Mouse (Mus musculus): Measurements from ENCODE around the gene Sult2b1. TPM values are rescaled to one million over a fixed set of nuclear protein-coding genes. Genes with fewer than 3 reads are reported as not detected.

Sult2b1 gene
- polyA plus RNA-seq, 1 experiment, result 210 TPM

DNA sequence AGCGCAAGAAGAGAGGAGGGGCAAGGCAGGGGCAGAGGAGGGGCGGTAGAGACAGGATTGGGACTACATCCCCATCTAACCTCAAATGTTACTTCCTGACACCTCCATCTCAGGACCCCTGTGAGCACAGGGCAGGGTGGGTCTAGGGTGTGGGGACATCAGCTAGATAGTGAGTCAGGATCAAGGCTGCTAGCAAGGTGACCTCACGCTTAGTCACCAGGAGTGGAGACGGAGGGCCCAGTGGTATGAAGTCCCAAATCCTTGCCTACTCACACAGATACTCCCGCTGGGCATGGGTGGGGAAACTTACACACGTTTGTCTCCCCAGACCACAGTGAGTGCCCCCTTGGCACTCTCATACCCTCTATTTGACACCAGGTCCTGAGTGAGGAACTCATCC lies 18.1 kb upstream of the Sult2b1 start:
- WGBS, result 85% methylated on average over 6 of the region's 6 CpGs
- DNase-seq (ENCODE audit: low read depth, low spot score), result no peak

DNA sequence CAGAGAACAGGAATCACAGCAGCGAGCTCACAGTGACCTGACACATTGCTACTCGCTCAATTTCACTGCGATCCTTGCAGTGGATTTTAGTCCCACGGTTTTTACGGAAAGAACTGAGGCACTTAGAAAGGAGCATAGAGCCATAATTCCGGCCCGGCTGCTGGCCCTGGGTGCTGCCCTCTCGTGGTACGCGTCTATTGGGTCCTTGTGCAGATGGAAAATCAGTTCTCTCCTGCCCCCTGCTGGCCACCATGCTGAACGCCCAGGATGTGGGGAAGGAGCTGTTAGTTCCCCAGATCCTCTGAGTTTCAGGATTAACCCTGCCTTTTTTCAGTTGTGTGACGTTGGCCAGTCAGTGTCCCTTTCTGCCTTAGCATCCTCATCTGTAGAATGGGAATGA lies 16.9 kb upstream of the Sult2b1 start:
- peak; percentile 85 for DNase-seq (ENCODE audit: low read depth, low spot score)
- WGBS, result under 1% methylated on average over 12 of the region's 12 CpGs

GRCm38 (mm10) chr7:45800546-45801204 lies 16.2 kb upstream of the Sult2b1 start:
- WGBS, result 3% methylated on average over 25 of the region's 25 CpGs
- no peak for DNase-seq (ENCODE audit: low read depth, low spot score)

GRCm38 (mm10) chr7:45800001-45800400 lies 15.5 kb upstream of the Sult2b1 start:
- WGBS, result 25% methylated on average over 7 of the region's 7 CpGs
- DNase-seq (ENCODE audit: low read depth, low spot score), result no peak

DNA sequence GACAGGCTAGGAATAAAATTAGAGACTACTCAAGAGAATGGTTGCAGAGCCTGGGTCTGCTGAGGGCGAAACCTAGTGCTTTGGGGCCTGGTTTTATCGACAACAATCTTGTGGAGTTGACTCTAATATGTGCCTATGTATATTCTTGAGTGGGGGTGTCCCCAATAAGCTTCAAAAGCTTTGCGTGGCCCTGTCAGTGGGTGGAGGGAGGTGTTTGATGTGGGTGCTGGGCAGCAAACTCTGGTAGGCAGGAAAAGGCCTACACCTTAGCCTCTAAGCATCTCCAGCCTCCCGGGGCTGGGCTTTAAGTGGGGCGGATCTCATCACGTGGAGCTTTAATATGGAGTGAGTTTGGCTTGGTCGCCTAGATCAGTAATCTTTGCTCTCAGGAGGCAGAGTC lies 14.5 kb upstream of the Sult2b1 start:
- 34% methylated on average over 7 of the region's 7 CpGs for WGBS
- DNase-seq (ENCODE audit: low read depth, low spot score), result no peak

DNA sequence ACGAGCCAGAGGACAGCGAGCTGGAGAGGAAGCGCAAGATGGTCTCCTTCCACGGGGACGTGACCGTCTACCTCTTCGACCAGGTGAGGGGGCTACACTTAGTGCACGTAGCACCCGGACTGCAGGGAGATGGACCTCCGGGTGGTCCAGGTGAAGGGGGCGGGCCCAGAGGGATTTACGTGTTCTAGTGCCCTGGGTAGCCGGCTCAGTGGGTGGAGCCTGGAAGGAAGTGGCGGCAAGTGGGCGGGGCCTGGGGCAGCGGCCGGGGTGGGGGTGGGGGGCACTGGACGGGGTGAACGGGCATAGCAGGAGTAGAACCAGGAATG lies 14.0 kb upstream of the Sult2b1 start:
- WGBS, result 3% methylated on average over 19 of the region's 19 CpGs
- no peak for DNase-seq (ENCODE audit: low read depth, low spot score)

GRCm38 (mm10) chr7:45797661-45798510 lies 13.4 kb upstream of the Sult2b1 start:
- 4% methylated on average over 59 of the region's 60 CpGs for WGBS
- DNase-seq (ENCODE audit: low read depth, low spot score), result no peak

GRCm38 (mm10) chr7:45796950-45797349 lies 12.5 kb upstream of the Sult2b1 start:
- 65% methylated on average over 6 of the region's 6 CpGs for WGBS

GRCm38 (mm10) chr7:45794971-45795370 lies 10.5 kb upstream of the Sult2b1 start:
- DNase-seq (ENCODE audit: low read depth, low spot score), result no peak
- 91% methylated on average over 29 of the region's 29 CpGs for WGBS

More at GRCm38 (mm10) chr7:45796950-45797349, 12.5 kb upstream of the Sult2b1 start:
- DNase-seq (ENCODE audit: low read depth, low spot score), result no peak

- no peak for DNase-seq (ENCODE audit: low read depth, low spot score)
- WGBS, result 88% methylated on average over 44 of the region's 44 CpGs
These were observed 9.6 kb upstream of the Sult2b1 start for GRCm38 (mm10) chr7:45793969-45794585.

- WGBS, result 88% methylated on average over 24 of the region's 24 CpGs
These were observed 8.8 kb upstream of the Sult2b1 start for GRCm38 (mm10) chr7:45793240-45793639.

GRCm38 (mm10) chr7:45791756-45792490 lies 7.5 kb upstream of the Sult2b1 start:
- no peak for DNase-seq (ENCODE audit: low read depth, low spot score)
- WGBS, result 77% methylated on average over 17 of the region's 17 CpGs

More at GRCm38 (mm10) chr7:45793240-45793639, 8.8 kb upstream of the Sult2b1 start:
- DNase-seq (ENCODE audit: low read depth, low spot score), result no peak

- 43% methylated on average over 6 of the region's 6 CpGs for WGBS
- no peak for DNase-seq (ENCODE audit: low read depth, low spot score)
These were observed 6.3 kb upstream of the Sult2b1 start for GRCm38 (mm10) chr7:45790721-45791120.

GRCm38 (mm10) chr7:45787642-45788041 lies 3.2 kb upstream of the Sult2b1 start:
- DNase-seq (ENCODE audit: low read depth, low spot score), result no peak
- 76% methylated on average over 22 of the region's 22 CpGs for WGBS

GRCm38 (mm10) chr7:45786661-45787413 lies 2.4 kb upstream of the Sult2b1 start:
- DNase-seq (ENCODE audit: low read depth, low spot score), result no peak
- WGBS, result 21% methylated on average over 17 of the region's 17 CpGs

- no peak for DNase-seq (ENCODE audit: low read depth, low spot score)
- 6% methylated on average over 14 of the region's 14 CpGs for WGBS
These were observed 1.7 kb upstream of the Sult2b1 start for GRCm38 (mm10) chr7:45786136-45786578.

- 3% methylated on average over 40 of the region's 42 CpGs for WGBS
- no peak for DNase-seq (ENCODE audit: low read depth, low spot score)
These were observed 1.1 kb upstream of the Sult2b1 start for GRCm38 (mm10) chr7:45785388-45786135.

DNA sequence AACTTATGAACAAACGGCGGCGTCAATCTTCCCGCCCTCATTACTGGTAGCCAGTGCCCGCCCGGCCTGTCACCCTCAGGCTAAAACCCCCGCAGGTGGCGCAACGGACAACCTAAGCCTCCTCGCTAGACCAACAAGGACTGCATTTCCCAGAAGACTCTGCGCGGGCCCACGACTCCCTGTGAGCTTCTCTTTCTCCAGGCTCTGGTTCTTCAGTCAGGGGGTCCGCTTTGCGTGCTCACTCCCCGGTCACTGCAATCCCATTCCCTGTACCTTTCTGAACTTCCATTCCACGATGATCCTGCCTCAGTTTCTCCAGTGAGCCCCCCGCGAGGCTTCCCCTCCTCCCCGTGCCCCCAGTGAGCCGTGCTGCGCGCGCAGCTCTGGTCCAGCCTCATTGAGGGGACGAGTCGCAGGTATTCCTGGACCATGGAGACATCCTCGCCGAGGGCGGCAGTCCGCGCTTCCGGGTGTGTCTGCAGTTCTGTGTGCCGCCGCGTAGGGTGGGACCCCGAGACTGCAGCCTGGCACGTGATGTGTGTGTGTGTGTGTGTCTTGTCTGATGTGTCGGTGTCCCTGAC lies 868 bp downstream of the Sult2b1 start, which contains the start of gene Lmtk3:
Gene Lmtk3, plus strand, starts transcription at position 228 of the 581 bp plus-strand sequence.
- DNase-seq (ENCODE audit: low read depth, low spot score), result no peak
- 1% methylated on average over 38 of the region's 38 CpGs for WGBS

Measured in large intestine, adult 2 months (tissue).